Mouse (Mus musculus) macrophage (primary cell): ENCODE measurements around the gene Bzw2. TPM values are rescaled to one million over a fixed set of nuclear protein-coding genes. Genes with fewer than 3 reads are reported as not detected.

Source experiments
- H3K27ac ChIP-seq: fragments of 350-480 bp; formaldehyde crosslinking; 2 replicates; pipeline ENCODE4 v1.9.0; 2021
- H3K36me3 ChIP-seq: fragments of 350-480 bp; formaldehyde crosslinking; 2 replicates; pipeline ENCODE4 v1.9.0; 2021; ENCODE audit errors: inconsistent target
- H3K4me3 ChIP-seq: fragments of 350-480 bp; formaldehyde crosslinking; 2 replicates; pipeline ENCODE4 v1.9.0; 2021; ENCODE audit errors: inconsistent target
- H3K79me2 ChIP-seq: fragments of 350-480 bp; formaldehyde crosslinking; 2 replicates; pipeline ENCODE4 v1.9.0; 2021; ENCODE audit errors: inconsistent target
- WGBS: methylation state at CpG from one replicate; pipeline ENCODE4 v1.1.7; 2026; ENCODE audit warnings: inconsistent platforms; ENCODE audit not compliant: missing documents; 5-methylcytosine and 5-hydroxymethylcytosine counted together
- polyA plus RNA-seq: library from polyadenylated mRNA; stranded (reverse); fragments of 250-400 nt; gene quantifications from 3 replicates; pipeline ENCODE4 v1.2.4, GENCODE M21; 2018; ENCODE audit warnings: inconsistent platforms

The Bzw2 gene
- polyA plus RNA-seq, 1 experiment from 2014 or later = 14.2 TPM

- Histone ChIP-seq H3K79me2 (no peaks in the 10 kb centered on the region), H3K36me3 (no peaks in the 10 kb centered on the region)
These were observed 45.8 kb downstream of the Bzw2 start for GRCm38 (mm10) chr12:36112081-36112480.

GRCm38 (mm10) chr12:36111110-36111509, 46.8 kb downstream of the Bzw2 start:
- WGBS = 95% methylated on average over 5 of the region's 5 CpGs
- H3K27ac ChIP-seq = no peak overlapping the region
- no peaks in the 10 kb centered on the region for H3K79me2 ChIP-seq
- H3K4me3 ChIP-seq = no peak overlapping the region
- H3K36me3 ChIP-seq = no peaks in the 10 kb centered on the region

More at GRCm38 (mm10) chr12:36112081-36112480, 45.8 kb downstream of the Bzw2 start:
- H3K4me3 ChIP-seq = no peak overlapping the region
- 95% methylated on average over 3 of the region's 3 CpGs for WGBS
- H3K27ac ChIP-seq = no peak overlapping the region

- H3K79me2 ChIP-seq = no peaks in the 10 kb centered on the region
- no peaks in the 10 kb centered on the region for H3K36me3 ChIP-seq
- H3K4me3 ChIP-seq = no peak overlapping the region
- no peak overlapping the region for H3K27ac ChIP-seq
- WGBS = 93% methylated on average over 5 of the region's 5 CpGs
These were observed 47.4 kb downstream of the Bzw2 start for GRCm38 (mm10) chr12:36110457-36110856.

- Histone ChIP-seq H3K27ac (no peak overlapping the region), H3K79me2 (no peaks in the 10 kb centered on the region), H3K36me3 (no peaks in the 10 kb centered on the region), H3K4me3 (no peak overlapping the region)
- WGBS = 97% methylated on average over 5 of the region's 5 CpGs
These were observed 49.4 kb downstream of the Bzw2 start for GRCm38 (mm10) chr12:36108442-36108841.

GRCm38 (mm10) chr12:36103592-36103910, 54.3 kb downstream of the Bzw2 start:
- Histone ChIP-seq H3K36me3 (no peaks in the 10 kb centered on the region), H3K79me2 (no peaks in the 10 kb centered on the region), H3K27ac (no peak overlapping the region), H3K4me3 (no peak overlapping the region)
- WGBS = 94% methylated on average over 4 of the region's 4 CpGs

GRCm38 (mm10) chr12:36102733-36103591, 54.9 kb downstream of the Bzw2 start:
- WGBS = 99% methylated on average over 8 of the region's 8 CpGs
- no peak overlapping the region for H3K27ac ChIP-seq
- no peaks in the 10 kb centered on the region for H3K36me3 ChIP-seq
- H3K4me3 ChIP-seq = no peak overlapping the region
- no peaks in the 10 kb centered on the region for H3K79me2 ChIP-seq

GRCm38 (mm10) chr12:36095371-36095880, 62.5 kb downstream of the Bzw2 start:
- Histone ChIP-seq H3K27ac (no peak overlapping the region), H3K79me2 (no peaks in the 10 kb centered on the region), H3K36me3 (no peaks in the 10 kb centered on the region)

GRCm38 (mm10) chr12:36093081-36093670, 64.7 kb downstream of the Bzw2 start:
- H3K79me2 ChIP-seq = no peaks in the 10 kb centered on the region
- no peak overlapping the region for H3K27ac ChIP-seq
- 92% methylated on average over 8 of the region's 8 CpGs for WGBS
- no peaks in the 10 kb centered on the region for H3K36me3 ChIP-seq
- no peak overlapping the region for H3K4me3 ChIP-seq

More at GRCm38 (mm10) chr12:36095371-36095880, 62.5 kb downstream of the Bzw2 start:
- 96% methylated on average over 7 of the region's 7 CpGs for WGBS
- H3K4me3 ChIP-seq = no peak overlapping the region

- WGBS = 96% methylated on average over 10 of the region's 10 CpGs
These were observed 65.9 kb downstream of the Bzw2 start for GRCm38 (mm10) chr12:36091964-36092363.

GRCm38 (mm10) chr12:36089221-36089620, 68.7 kb downstream of the Bzw2 start:
- no peak overlapping the region for H3K27ac ChIP-seq
- H3K4me3 ChIP-seq = no peak overlapping the region
- 95% methylated on average over 6 of the region's 6 CpGs for WGBS
- H3K79me2 ChIP-seq = no peaks in the 10 kb centered on the region
- no peaks in the 10 kb centered on the region for H3K36me3 ChIP-seq

More at GRCm38 (mm10) chr12:36091964-36092363, 65.9 kb downstream of the Bzw2 start:
- Histone ChIP-seq H3K36me3 (no peaks in the 10 kb centered on the region), H3K27ac (no peak overlapping the region), H3K79me2 (no peaks in the 10 kb centered on the region), H3K4me3 (no peak overlapping the region)

GRCm38 (mm10) chr12:36088804-36089203, 69.1 kb downstream of the Bzw2 start:
- Histone ChIP-seq H3K27ac (no peak overlapping the region), H3K36me3 (no peaks in the 10 kb centered on the region), H3K79me2 (no peaks in the 10 kb centered on the region), H3K4me3 (no peak overlapping the region)
- 92% methylated on average over 1 of the region's 1 CpGs for WGBS

GRCm38 (mm10) chr12:36085380-36085779, 72.5 kb downstream of the Bzw2 start:
- Histone ChIP-seq H3K27ac (no peak overlapping the region), H3K4me3 (no peak overlapping the region), H3K79me2 (no peaks in the 10 kb centered on the region), H3K36me3 (no peaks in the 10 kb centered on the region)
- 95% methylated on average over 2 of the region's 2 CpGs for WGBS

- no peak overlapping the region for H3K27ac ChIP-seq
- H3K4me3 ChIP-seq = no peak overlapping the region
- H3K79me2 ChIP-seq = no peaks in the 10 kb centered on the region
- no peaks in the 10 kb centered on the region for H3K36me3 ChIP-seq
- WGBS = 50% methylated on average over 4 of the region's 4 CpGs
These were observed 79.6 kb downstream of the Bzw2 start for GRCm38 (mm10) chr12:36078101-36078899.

GRCm38 (mm10) chr12:36072860-36073259, 85.0 kb downstream of the Bzw2 start:
- Histone ChIP-seq H3K27ac (no peak overlapping the region), H3K4me3 (no peak overlapping the region), H3K36me3 (no peaks in the 10 kb centered on the region), H3K79me2 (no peaks in the 10 kb centered on the region)
- WGBS = 73% methylated on average over 5 of the region's 5 CpGs
